Mouse (Mus musculus): ENCODE measurements around the gene Ifitm5.

DNA sequence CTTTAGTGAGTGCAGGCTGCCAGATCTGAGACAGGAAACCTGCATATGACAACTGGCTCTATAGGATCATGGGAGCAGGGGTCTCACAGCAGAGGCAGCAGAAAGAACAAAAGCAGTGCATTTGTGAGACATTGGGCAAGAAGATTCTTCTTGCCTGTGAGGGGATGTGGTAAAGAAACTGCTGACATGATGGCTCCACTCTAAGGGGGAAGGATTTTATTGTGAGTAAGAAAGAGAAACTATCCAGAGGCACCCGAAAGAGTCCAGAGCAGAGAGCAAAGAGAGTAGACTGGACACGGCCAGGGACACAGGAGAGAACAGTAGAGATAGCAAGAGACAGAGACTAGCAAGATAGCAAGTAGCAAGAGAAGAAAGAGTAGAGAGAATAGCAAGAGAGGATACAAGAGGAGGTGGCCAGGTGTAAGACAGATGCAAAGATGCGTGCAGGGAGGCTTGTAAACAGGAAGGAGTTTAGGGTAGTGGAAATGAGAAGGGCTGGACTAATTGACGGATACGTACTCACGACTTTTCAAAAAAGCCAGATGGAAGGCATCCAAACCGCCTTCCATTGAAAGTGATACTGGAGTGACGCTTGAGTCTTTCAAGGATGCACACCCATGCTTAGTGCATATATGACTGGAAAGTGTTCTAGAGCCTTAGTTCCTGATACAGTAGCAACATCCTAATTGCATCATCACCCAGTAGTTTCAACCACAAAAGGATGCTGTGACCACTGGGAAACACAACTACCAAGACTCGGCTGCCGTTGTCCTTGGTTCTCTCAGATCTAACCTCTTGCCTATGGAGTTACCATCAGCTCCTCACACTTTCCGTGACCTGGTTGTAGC lies 49.0 kb upstream of the Ifitm5 start:
- TF ChIP-seq CTCF (IDR thresholded peaks at IDR 0.05; ENCODE audit: low read depth, low read length) = no peak
- TF ChIP-seq POLR2A (IDR thresholded peaks at IDR 0.05; ENCODE audit: borderline replicate concordance, low read depth, low read length) = no peak

All from bone marrow macrophage, adult 2 months (primary cell).